Mouse (Mus musculus) urinary bladder, postnatal 14 days (tissue): ENCODE data around the gene Rab25.

Experiments
- DNase-seq: peaks from one replicate; pipeline ENCODE4 v3.0.0; 2021; ENCODE audit warnings: low spot score

Rab25 gene

DNA sequence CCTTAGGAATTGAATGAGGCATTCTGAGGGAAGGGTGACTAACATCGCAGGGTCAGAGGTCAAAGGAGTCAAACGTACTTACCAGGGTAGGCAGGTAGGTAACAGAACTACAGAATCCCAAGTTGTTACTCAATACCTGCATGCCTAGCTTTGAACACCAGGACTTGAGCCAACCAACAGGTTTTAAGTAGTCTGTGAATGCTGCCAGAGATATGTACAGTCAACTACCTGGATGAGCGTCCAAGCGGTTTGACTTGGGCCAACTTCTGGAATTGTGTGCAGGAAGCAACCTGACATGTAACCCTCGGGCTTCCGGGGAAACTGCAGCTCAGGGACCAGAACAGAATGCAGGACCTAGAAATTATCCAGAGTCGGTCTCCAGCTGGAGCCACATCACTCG lies 25.1 kb downstream of the Rab25 start:
- DNase-seq: no peak

- peak; percentile 68 for DNase-seq
Observed at GRCm38 (mm10) chr3:88521803-88522331, 26.2 kb downstream of the Rab25 start.

DNA sequence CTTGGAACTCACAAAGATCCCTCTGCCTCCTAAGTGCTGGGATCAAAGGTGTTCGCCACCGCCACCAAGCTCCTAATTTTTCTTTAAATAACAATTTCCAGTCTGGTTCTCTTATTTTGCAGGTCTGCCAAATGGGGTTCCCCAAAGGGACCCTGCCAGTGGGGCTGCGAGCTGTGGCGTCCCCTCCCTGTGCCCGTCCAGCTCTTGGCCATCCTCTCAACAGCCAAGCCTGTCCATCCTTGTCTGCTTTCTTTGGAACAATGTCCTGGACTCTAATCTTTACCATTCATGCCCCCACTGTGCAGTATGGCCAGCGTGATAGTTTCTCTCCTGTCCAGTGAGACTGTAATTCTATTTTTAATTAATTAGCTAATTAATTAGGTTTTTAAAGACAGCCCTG lies 26.9 kb downstream of the Rab25 start:
- DNase-seq: no peak

GRCm38 (mm10) chr3:88520078-88520477 lies 28.0 kb downstream of the Rab25 start:
- no peak for DNase-seq

GRCm38 (mm10) chr3:88518411-88518810 lies 29.7 kb downstream of the Rab25 start:
- no peak for DNase-seq

DNA sequence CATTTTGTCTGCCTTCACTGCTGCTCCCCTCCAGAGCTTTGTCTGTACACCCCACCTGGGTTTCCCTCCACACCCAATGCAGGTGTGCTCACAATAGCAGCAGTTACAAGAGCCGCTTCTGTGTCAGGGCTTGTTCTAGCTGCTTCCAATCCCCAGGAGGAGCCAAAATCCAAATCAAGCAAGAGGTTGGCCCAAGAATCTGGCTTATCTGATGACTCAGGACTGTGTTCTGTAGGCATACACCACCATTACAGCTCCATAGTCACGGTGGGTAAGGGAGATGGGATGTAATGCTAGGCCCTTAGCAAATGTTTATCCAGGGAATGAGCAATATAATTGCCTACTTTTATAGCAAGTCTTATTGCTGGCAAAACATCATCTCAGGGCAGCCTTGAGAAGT lies 31.7 kb downstream of the Rab25 start:
- no peak for DNase-seq

- no peak for DNase-seq
Observed at GRCm38 (mm10) chr3:88515095-88515386, 33.1 kb downstream of the Rab25 start.

- DNase-seq: no peak
Observed at GRCm38 (mm10) chr3:88514231-88515094, 33.6 kb downstream of the Rab25 start.

DNA sequence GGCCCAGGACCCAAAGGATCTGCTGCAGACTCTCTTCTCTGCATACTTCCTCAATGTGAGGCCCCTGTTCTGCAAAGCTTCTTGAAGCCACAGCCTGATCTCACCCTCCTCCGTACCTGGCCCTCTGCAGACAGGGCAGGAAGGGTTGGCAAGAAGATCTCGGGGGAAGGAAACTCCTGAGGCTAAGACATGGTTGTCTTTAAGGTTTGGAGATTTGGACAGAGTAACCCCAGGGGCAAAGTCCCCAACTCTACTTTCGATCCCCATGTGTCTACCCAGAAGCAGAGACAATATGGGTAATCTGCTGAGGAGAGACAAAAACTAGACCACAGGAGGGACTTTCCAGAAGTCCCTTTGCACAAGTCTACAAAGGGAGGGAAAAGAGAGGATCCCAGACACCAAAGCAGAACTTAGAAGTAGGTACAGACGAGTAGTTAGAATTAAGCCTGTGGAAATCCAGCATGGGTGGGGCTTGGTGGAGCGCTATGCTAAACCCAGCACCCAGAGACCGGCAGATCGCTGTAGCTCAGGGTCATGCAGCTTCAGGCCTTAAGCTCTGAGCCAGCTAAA lies 34.5 kb downstream of the Rab25 start:
- DNase-seq: no peak

DNA sequence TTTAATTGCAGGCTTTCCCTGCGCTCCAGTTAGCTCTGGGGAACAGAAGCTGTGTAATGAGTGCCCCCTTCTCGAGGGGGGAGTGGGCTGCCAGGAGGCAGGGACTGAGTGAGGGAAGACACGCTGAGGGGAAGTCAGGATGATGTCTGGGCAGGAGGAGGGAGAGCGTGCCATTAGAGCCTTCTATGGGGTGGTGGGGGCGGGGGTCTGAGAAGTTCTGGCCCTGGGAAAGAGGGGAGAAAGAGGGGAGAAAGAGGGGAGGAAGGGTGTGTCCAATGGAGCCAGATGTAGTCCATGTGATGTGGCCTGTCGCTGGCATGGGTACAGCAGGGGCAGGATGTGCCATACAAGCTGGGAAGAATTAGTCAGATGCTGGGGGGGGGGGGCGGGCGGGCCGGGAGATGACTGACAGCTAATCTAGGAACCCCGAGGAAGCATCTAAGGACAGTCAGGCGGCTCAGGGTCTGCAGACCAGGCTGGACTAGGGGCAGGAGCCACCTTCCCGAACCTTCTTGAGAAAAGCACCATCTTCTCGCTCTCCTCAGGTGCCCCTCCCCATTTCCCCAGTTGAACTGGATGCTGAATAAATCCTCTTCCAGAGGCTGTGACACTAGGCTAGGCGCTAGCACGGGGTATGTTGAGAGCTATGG lies 35.1 kb downstream of the Rab25 start:
- no peak for DNase-seq

- DNase-seq: no peak
Observed at GRCm38 (mm10) chr3:88512141-88512895, 35.8 kb downstream of the Rab25 start.

- DNase-seq: no peak
Observed at GRCm38 (mm10) chr3:88511559-88511958, 36.5 kb downstream of the Rab25 start.

GRCm38 (mm10) chr3:88510421-88511289 lies 37.4 kb downstream of the Rab25 start:
- DNase-seq: no peak

GRCm38 (mm10) chr3:88509692-88510420 lies 38.2 kb downstream of the Rab25 start, which contains the start of gene Lmna:
TSS of gene Lmna (minus strand) at chr3:88509956.
- DNase-seq: peak; percentile 97

DNA sequence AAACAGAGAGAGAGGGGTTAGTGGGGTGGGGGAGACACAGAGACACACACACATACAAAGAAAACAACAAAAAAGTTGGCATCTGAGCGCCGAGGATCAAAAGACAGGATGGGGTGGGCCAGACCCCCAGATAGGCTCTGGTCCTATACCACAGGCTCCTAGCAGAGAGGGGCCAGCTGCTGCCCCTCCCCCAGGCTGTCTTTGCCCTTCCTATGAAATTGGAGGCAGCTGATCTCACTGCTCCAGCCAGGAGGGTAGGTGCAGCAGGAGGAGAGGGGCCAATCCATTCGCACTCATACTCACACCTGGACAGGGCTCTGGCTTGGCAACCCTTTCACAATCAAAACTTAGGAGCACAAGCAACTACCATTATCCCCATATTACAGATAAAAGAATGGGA lies 38.9 kb downstream of the Rab25 start:
- no peak for DNase-seq

GRCm38 (mm10) chr3:88505765-88506164 lies 42.3 kb downstream of the Rab25 start:
- DNase-seq: no peak

- no peak for DNase-seq
Observed at GRCm38 (mm10) chr3:88505081-88505480, 43.0 kb downstream of the Rab25 start.

DNA sequence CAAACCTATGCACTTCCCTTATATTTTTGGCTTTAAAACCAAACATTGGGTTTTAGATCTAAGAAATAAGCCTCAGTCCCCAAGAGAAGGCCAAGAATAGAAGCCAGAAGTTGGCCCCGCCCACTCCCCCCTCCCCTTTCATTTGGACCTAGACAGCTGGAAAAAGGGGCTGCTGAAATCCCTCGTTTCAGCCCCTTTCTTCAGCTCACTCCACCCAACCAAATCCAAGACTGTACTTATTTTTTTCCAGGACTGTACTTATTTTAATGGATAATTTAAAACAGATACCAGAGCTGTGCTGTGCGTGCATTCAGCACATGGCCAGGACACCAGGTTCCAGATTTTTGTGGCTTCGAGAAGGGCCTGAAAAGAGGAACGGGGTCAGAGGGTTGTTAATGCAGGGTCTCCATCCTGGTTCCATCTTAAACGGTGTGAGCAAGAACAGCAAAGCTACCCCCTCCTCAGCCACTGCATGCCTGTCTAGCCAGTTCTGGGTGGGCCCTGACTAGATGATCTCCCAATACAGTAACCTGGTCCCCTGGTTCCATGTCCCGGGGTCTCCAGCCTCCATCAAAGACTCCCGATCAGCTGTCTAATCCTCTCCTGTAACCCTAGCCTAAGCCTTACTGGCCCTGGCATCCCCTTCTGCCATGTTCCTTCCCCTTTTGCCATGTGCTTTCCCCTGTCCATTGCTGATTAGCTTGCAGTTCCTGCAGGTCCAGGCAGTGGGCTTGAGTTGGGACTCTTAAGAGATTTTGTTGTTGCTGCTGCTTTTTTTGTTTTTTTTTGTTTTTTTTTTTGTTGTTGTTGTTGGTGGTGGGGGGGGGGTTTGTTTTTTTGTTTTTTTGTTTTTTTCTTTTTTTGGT lies 44.0 kb downstream of the Rab25 start:
- DNase-seq: no peak

DNA sequence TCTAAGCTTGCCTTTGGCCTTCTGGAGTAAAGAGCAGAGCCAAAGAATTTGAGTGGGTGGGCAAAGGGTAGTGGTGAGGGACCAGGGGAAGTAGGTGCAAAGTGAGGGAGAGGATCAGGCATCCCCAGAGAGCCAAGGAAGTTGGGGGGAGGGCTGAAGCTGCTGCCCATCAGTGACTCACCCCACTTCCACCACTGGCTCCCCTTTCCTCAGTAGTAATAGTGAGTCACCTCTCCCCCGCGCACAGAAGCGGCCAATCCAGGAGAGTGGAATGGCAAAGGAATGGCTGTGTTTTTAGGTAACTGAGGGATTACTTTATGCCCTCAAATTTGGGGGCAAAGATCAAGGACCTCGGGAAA lies 44.6 kb downstream of the Rab25 start:
- peak; percentile 86 for DNase-seq
